Mouse (Mus musculus): ENCODE results near the gene Fance. TPM values are rescaled to one million over a fixed set of nuclear protein-coding genes. Genes with fewer than 3 reads are reported as not detected.

The Fance gene
- polyA plus RNA-seq, 1 experiment from 2014 or later, result 27.8 TPM

DNA sequence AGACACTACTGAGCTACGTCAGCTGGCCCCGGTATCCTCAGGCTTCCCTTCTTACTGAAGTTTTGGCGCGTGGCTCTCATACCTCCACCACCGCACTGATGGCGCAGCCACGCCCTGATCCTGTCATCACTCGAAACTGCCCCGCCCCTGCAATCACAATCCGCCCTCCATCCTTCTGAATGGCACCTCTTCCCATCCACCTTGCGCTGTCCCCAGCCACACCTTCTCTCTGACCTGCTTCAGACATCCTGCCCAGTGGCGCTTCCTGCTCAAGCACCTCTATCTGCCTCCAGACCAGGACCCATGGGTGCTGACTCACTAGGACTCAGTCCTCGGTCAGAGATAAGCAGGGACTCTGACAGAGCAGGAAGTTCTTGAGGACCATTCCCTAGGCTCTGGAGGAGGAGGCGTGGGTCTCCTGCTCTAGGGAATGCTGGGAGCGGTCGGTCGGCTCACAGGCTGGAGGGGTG is 62.3 kb downstream of the Fance start:
- WGBS, result 17% methylated on average over 17 of the region's 17 CpGs
- Histone ChIP-seq H3K9ac (no peak overlapping the region), H3K4me3 (no peak overlapping the region), H3K4me1 (0 out of 2 replicates have a peak, but pooled peaks cover 4% of the 10 kb centered on the region), H3K9me3 (no peaks in the 10 kb centered on the region), H3K36me3 (replicated peaks) (no peaks in the 10 kb centered on the region), H3K27me3 (replicated peaks) (peaks cover 26% of the 10 kb centered on the region), H3K4me2 (no peak overlapping the region), H3K27ac (no peak overlapping the region)
- ATAC-seq (replicated peaks), result no peak

Other genes starting within 250 kb of the Fance start
- gene Tcp11, start 232.9 kb upstream of the Fance start, polyA plus RNA-seq (2015; fragmentation: Nextera tagmentation; extraction: Ambion mirVana), result 1.9 and 2.2 TPM in 2 replicates
- gene Scube3, start 171.4 kb upstream of the Fance start, polyA plus RNA-seq (2015; fragmentation: Nextera tagmentation; extraction: Ambion mirVana), result 6.0 and 6.4 TPM in 2 replicates
- 53.4 and 55.0 TPM in 2 replicates for gene Zfp523, start 136.4 kb upstream of the Fance start, polyA plus RNA-seq (2015; fragmentation: Nextera tagmentation; extraction: Ambion mirVana)
- gene Def6, start 105.7 kb upstream of the Fance start, polyA plus RNA-seq (2015; fragmentation: Nextera tagmentation; extraction: Ambion mirVana), result 5.3 and 7.3 TPM in 2 replicates
- gene Ppard, start 80.8 kb upstream of the Fance start, polyA plus RNA-seq (2015; fragmentation: Nextera tagmentation; extraction: Ambion mirVana), result 1.8 TPM in 2 replicates
- gene Rpl10a, start 15.0 kb downstream of the Fance start, polyA plus RNA-seq (2015; fragmentation: Nextera tagmentation; extraction: Ambion mirVana), result 307 and 313 TPM in 2 replicates
- gene Tead3, start 37.3 kb downstream of the Fance start, polyA plus RNA-seq (2015; fragmentation: Nextera tagmentation; extraction: Ambion mirVana), result 1.4 and 2.1 TPM in 2 replicates
- 1.3 and 1.9 TPM in 2 replicates for gene Tulp1, start 51.7 kb downstream of the Fance start, polyA plus RNA-seq (2015; fragmentation: Nextera tagmentation; extraction: Ambion mirVana)
- gene Fkbp5, start 204.0 kb downstream of the Fance start, polyA plus RNA-seq (2015; fragmentation: Nextera tagmentation; extraction: Ambion mirVana), result 37.3 and 39.8 TPM in 2 replicates
- gene Armc12, start 217.3 kb downstream of the Fance start, polyA plus RNA-seq (2015; fragmentation: Nextera tagmentation; extraction: Ambion mirVana), result not detected in 2 replicates
- not detected in 2 replicates for gene Clpsl2, start 235.9 kb downstream of the Fance start, polyA plus RNA-seq (2015; fragmentation: Nextera tagmentation; extraction: Ambion mirVana)
- gene Clps, start 247.2 kb downstream of the Fance start, polyA plus RNA-seq (2015; fragmentation: Nextera tagmentation; extraction: Ambion mirVana), result 0.36 TPM in 1 of 2 replicates, not detected in the other

Measured in midbrain, embryonic 15.5 days (tissue).